Mouse (Mus musculus): ENCODE results near the gene Orai1.
"Not testable (repeated sequence)": the region's sequence is repeated elsewhere in the genome, so short reads cannot be mapped to it uniquely, and the experiment has no call there.

The Orai1 gene

GRCm38 (mm10) chr5:123033646-123034160 lies 18.8 kb downstream of the Orai1 start:
- DNase-seq (ENCODE audit: low spot score in 2 of 2) = no peak

DNA sequence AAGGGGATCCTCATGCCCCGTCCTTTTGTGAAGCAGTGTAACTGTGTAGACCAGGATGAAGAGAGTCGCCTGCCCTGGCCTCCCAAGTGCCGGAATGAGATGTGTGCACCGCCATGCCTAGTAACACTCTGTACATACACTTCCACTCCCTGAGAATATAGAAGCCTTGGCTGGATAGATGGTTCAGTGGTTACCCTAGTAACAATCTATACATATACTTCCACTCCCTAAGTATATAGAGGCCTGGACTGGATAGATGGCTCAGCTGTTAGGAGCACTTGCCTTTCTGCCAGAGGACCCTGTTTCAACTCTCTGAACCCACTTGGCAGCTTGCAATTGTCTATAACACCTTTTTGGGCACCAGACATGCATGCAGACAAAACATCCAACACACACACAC lies 20.2 kb downstream of the Orai1 start:
- no peak for DNase-seq (ENCODE audit: low spot score in 2 of 2)

GRCm38 (mm10) chr5:123035564-123035963 lies 20.7 kb downstream of the Orai1 start:
- DNase-seq (ENCODE audit: low spot score in 2 of 2) = no peak

- no peak for DNase-seq (ENCODE audit: low spot score in 2 of 2)
Measured at GRCm38 (mm10) chr5:123038115-123038514, 23.2 kb downstream of the Orai1 start.

DNA sequence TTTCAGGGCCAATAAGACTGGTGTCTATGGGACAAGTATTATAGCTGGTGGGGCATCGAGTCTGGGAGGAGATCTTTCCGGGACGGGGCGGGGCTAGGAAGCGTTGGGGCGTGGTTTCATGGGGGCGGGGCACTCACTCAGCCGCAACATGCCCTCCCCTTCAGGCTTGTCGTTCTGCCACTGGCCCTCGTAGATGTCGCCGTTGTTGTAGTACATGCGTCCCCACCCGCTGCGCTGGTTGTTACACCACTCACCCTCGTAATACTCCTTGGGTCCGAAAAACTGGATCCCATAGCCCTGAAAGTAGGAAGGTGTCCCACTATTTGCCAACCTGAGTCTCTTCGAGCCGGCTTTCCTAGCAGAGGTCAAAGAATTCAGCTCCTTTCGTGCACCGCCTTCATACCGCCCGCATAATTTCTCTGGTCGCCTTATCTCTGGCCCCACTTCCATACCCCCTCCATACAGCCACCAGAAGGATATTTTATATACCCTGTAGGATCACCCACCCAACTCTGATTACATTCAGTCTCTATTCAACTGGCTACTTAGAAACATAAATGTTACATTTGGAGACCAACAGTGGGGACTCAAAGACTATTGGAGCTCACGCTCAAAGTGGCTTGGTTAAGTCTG lies 24.4 kb downstream of the Orai1 start:
- DNase-seq (ENCODE audit: low spot score in 2 of 2) = peak; percentile 83 to 90

DNA sequence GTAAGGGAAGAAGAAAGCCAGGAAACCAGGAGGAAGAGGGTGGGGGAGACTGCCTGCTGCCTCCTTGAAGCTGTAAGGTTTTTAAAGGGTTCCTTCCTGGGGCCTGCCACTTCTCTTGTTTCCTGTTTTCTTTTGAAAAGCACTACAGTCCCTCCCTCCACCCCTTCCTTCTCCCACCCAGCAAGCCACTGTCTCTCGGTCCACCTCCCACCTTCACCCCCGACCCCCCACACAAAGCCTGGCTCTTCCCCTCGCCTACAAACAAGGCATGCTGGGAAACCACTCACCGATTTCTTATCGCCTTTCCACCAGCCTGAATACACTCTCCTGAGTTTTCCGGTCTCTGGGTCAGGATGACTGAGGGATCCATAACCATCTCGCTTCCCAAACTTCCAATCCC lies 25.9 kb downstream of the Orai1 start:
- no peak for DNase-seq (ENCODE audit: low spot score in 2 of 2)

DNA sequence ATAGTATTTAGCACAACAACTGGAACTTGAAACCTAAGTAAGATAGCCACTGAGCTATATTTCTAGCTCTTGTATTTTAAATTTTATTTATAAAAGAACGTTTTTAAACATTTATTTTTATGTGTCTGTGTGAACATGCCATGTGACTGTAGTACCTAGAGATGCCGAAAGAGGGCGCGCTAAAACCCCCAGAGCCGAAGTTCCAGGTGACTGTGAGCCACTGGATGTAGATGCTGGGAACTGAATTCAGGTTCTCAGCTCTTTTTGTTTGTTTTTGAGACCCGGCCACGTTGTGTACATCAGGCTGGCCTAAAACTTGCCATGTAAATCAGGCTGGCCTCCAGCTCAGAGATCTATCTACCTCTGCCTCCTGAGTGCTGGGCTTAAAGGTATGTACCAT lies 29.0 kb downstream of the Orai1 start:
- peak in 1 of 2 experiments; percentile 49 for DNase-seq (ENCODE audit: low spot score in 2 of 2)

- peak in 1 of 2 experiments; percentile 63 for DNase-seq (ENCODE audit: low spot score in 2 of 2)
Measured at GRCm38 (mm10) chr5:123045561-123046295, 30.9 kb downstream of the Orai1 start.

DNA sequence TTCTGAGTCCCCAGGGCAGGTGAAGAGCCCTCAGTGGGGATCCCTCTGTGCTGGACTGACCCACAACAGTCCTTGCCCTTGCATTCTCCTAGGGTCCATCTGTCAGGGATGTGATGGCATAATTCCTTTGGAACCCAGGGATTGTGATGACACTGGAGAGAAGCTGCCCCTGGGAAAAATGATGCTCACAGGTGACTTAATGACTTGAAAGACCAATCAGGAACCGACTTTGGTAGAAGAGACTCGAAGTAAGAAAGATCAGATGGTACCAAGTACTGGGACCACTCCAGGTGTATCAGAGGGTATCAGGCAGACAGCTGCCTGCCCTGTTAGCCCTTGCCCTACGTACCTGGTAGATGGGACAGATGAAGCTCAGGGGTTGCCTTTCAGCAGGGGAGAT lies 32.0 kb downstream of the Orai1 start, which contains the start of gene Morn3:
TSS of gene Morn3 (minus strand) at position 101 of the 400 bp plus-strand sequence.
- DNase-seq (ENCODE audit: low spot score in 2 of 2) = no peak

- DNase-seq (ENCODE audit: low spot score in 2 of 2) = peak; percentile 42 to 59
Measured at GRCm38 (mm10) chr5:123049271-123049670, 34.4 kb downstream of the Orai1 start.

DNA sequence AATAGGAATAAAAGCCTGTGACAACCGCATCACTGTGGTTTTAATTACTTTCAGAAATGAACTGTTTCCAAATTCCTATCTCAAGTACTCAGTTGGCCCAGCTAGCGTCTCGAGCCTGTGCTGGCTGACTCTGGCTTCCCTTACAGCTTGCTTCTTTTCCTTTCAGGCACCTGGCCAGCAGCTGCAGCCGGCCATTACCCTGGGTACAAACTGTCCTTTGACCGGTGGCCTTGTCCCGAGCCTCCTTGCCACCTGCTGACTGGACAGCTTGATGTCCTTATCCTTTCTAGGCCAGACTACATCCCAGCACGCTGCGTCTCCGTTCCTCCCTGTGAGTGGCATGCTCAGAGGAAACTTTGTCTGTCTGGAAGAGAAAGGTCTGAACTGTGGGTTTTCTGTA lies 36.0 kb downstream of the Orai1 start:
- no peak for DNase-seq (ENCODE audit: low spot score in 2 of 2)

DNA sequence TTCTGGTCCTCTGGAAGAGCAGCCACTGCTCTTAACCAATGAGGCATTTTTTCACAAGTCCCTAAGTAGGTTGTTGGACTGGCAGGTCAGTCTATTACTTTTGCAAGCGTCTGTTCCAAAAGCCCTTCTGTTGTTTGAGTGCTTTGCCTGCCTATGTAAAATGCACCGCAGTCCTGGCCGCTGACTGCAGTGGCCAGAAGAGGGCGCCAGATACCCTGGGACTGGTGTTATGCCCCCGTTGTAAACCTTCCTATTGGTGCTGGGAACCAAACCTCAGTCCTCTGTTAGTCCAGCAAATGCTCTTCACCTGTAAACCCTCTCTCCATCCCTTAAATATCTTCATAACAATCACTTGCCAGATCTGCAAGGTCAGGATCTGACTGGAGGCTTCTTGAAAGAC lies 36.9 kb downstream of the Orai1 start:
- no peak for DNase-seq (ENCODE audit: low spot score in 2 of 2)

- DNase-seq (ENCODE audit: low spot score in 2 of 2) = peak; percentile 99 to 100
Measured at GRCm38 (mm10) chr5:123057366-123058250, 42.7 kb downstream of the Orai1 start.

DNA sequence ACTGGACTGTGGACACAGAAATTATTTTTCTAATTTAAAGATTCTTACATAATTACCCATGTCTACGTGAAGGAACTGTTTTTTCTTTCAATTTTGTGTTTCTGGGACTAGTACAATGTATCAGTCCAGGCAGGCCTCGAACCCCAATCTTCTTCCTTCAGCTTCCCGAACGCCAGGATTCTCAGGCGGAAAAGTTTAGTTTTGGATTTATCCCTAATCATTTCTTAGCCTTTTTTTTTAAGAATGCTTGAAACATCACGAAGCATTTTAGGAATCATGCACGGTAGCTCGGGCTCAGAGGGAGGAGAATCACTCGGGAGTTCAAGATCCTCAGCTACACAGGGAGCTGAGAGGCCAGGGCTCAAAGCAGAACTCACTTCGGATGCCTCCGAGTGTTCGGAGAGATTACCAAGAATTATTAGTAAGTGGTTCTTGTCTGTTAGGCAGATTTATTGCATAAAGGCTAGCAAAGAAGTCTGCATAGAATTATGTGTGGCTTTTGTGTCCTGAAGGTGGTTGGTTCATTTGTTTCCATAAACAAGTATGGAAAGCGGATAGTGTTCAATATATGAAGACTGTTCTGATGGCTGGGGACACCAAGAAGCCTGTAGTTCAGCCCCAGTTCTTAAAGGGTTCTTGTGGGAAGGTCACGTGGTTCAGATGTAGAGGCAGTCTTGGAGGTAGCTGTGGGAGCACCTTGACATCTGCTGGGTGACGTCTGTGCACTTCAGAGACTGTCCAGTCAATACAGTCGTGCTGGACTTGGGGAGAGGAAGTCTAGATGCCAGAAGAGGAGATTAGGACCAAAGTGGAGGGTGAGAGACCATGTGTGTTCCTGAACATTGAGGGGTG lies 43.6 kb downstream of the Orai1 start:
- no peak for DNase-seq (ENCODE audit: low spot score in 2 of 2)

- peak in 1 of 2 experiments; percentile 70 for DNase-seq (ENCODE audit: low spot score in 2 of 2)
Measured at GRCm38 (mm10) chr5:123059757-123060520, 45.1 kb downstream of the Orai1 start.

GRCm38 (mm10) chr5:123060706-123061401 lies 46.0 kb downstream of the Orai1 start:
- DNase-seq (ENCODE audit: low spot score in 2 of 2) = no peak

DNA sequence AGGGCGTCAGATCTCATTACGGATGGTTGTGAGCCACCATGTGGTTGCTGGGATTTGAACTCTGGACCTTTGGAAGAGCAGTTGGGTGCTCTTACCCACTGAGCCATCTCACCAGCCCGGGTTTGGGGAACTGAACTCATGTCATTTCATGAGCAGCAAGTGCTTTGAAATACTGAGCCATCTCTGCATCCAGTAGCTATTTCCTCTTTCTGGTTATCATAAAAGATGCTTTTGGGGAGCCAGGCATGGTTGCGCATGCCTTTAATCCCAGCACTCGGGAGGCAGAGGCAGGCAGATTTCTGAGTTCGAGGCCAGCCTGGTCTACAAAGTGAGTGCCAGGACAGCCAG lies 46.5 kb downstream of the Orai1 start:
- not testable (repeated sequence) for DNase-seq (ENCODE audit: low spot score in 2 of 2)

GRCm38 (mm10) chr5:123063141-123063540 lies 48.3 kb downstream of the Orai1 start:
- DNase-seq (ENCODE audit: low spot score in 2 of 2) = no peak

- peak in 1 of 2 experiments; percentile 86 for DNase-seq (ENCODE audit: low spot score in 2 of 2)
Measured at GRCm38 (mm10) chr5:123064207-123064606, 49.3 kb downstream of the Orai1 start.
